Mouse (Mus musculus) MEL (cell line): ENCODE measurements around the gene Pigp. TPM values are rescaled to one million over a fixed set of nuclear protein-coding genes. Genes with fewer than 3 reads are reported as not detected.

ENCODE experiments used
- DNase-seq: peaks from one replicate; pipeline ENCODE4 v3.0.0; 2011; ENCODE audit warnings: low read depth, low spot score
- H3K27ac ChIP-seq: 2 replicates; pipeline ENCODE4 v1.5.1; 2012; ENCODE audit warnings: low read depth, mild to moderate bottlenecking, control low read depth, low read length, moderate library complexity; ENCODE audit not compliant: control insufficient read depth
- H3K27me3 ChIP-seq, 2 experiments: fragments of 150-350 bp in 1 of 2; sonication (generic) in 1 of 2; 2 replicates each; pipeline ENCODE4 v1.6.1; 2012; ENCODE audit warnings: low read length in 2 of 2, mild to moderate bottlenecking in 2 of 2, improper control_type of control experiment in 1 of 2, moderate library complexity in 1 of 2; ENCODE audit not compliant: insufficient read depth in 2 of 2, control insufficient read depth in 1 of 2
- H3K36me3 ChIP-seq, 2 experiments: 2 replicates each; pipeline ENCODE4 v1.6.1; 2012 to 2014; ENCODE audit warnings: low read length in 2 of 2, improper control_type of control experiment in 1 of 2, inconsistent platforms in 1 of 2, mild to moderate bottlenecking in 1 of 2; ENCODE audit not compliant: insufficient read depth in 2 of 2, control insufficient read depth in 1 of 2
- H3K4me1 ChIP-seq, 2 experiments: fragments of 150-350 bp in 1 of 2; sonication (generic) in 1 of 2; 2 replicates each; pipeline ENCODE4 v1.6.1; 2012; ENCODE audit warnings: low read length in 2 of 2, improper control_type of control experiment in 1 of 2, mild to moderate bottlenecking in 1 of 2; ENCODE audit not compliant: insufficient read depth in 2 of 2, control insufficient read depth in 1 of 2
- H3K4me3 ChIP-seq, 2 experiments: fragments of 150-350 bp in 1 of 2; sonication (generic) in 1 of 2; 2 replicates each; pipeline ENCODE4 v1.5.1; 2012; ENCODE audit warnings: low read depth in 2 of 2, low read length in 2 of 2, mild to moderate bottlenecking in 2 of 2, moderate library complexity in 2 of 2, control low read depth in 1 of 2, improper control_type of control experiment in 1 of 2; ENCODE audit not compliant: control insufficient read depth in 1 of 2, insufficient read depth in 1 of 2
- H3K79me2 ChIP-seq: 2 replicates; pipeline ENCODE4 v1.6.1; 2012; ENCODE audit warnings: mild to moderate bottlenecking, low read length, moderate library complexity; ENCODE audit not compliant: control insufficient read depth, poor library complexity, insufficient read depth
- H3K9ac ChIP-seq: 2 replicates; pipeline ENCODE4 v1.6.1; 2012; ENCODE audit warnings: low read depth, mild to moderate bottlenecking, control low read depth, low read length, moderate library complexity; ENCODE audit not compliant: control insufficient read depth, poor library complexity, severe bottlenecking
- H3K9me3 ChIP-seq: fragments of 150-350 bp; sonication (generic); replicated peaks from 2 replicates; pipeline ENCODE4 v1.6.1; 2012; ENCODE audit warnings: mild to moderate bottlenecking, low read length, improper control_type of control experiment, moderate library complexity; ENCODE audit not compliant: insufficient read depth
- BHLHE40 ChIP-seq: IDR thresholded peaks from 2 replicates; pipeline ENCODE4 v1.6.1; 2012; ENCODE audit warnings: low read depth, mild to moderate bottlenecking, inconsistent platforms, low read length, improper control_type of control experiment, borderline replicate concordance
- CHD1 ChIP-seq: IDR thresholded peaks from 2 replicates; pipeline ENCODE4 v1.6.1; 2012; ENCODE audit warnings: low read depth, mild to moderate bottlenecking, inconsistent platforms, low read length, improper control_type of control experiment
- CHD2 ChIP-seq: IDR thresholded peaks from 2 replicates; pipeline ENCODE4 v1.6.1; 2011; ENCODE audit warnings: low read length, improper control_type of control experiment
- E2F4 ChIP-seq: IDR thresholded peaks from 2 replicates; pipeline ENCODE4 v1.6.1; 2011; ENCODE audit warnings: low read depth, low read length, improper control_type of control experiment, borderline replicate concordance
- ELF1 ChIP-seq: IDR thresholded peaks from 2 replicates; pipeline ENCODE4 v1.6.1; 2014; ENCODE audit warnings: low read depth, mild to moderate bottlenecking, inconsistent platforms, low read length, improper control_type of control experiment, moderate library complexity
- EP300 ChIP-seq, 2 experiments: IDR thresholded peaks; 2 replicates each; pipeline ENCODE4 v1.6.1; 2011; ENCODE audit warnings: improper control_type of control experiment in 2 of 2, low read length in 2 of 2, low read depth in 1 of 2, mild to moderate bottlenecking in 1 of 2
- ETS1 ChIP-seq: IDR thresholded peaks from 2 replicates; pipeline ENCODE4 v1.6.1; 2012; ENCODE audit warnings: low read depth, mild to moderate bottlenecking, inconsistent platforms, low read length, improper control_type of control experiment, moderate library complexity
- GATA1 ChIP-seq: IDR thresholded peaks from 2 replicates; pipeline ENCODE4 v1.6.1; 2011; ENCODE audit warnings: low read depth, low read length, improper control_type of control experiment
- HCFC1 ChIP-seq: IDR thresholded peaks from 2 replicates; pipeline ENCODE4 v1.6.1; 2012; ENCODE audit warnings: low read depth, mild to moderate bottlenecking, inconsistent platforms, low read length, improper control_type of control experiment, moderate library complexity
- JUND ChIP-seq: IDR thresholded peaks from 2 replicates; pipeline ENCODE4 v1.6.1; 2011; ENCODE audit warnings: low read depth, mild to moderate bottlenecking, improper control_type of control experiment, low read length
- KAT2A ChIP-seq: conservative IDR thresholded peaks from 2 replicates; pipeline ENCODE4 v1.6.1; 2012; ENCODE audit warnings: low read depth, low read length, improper control_type of control experiment, inconsistent platforms
- MAX ChIP-seq: IDR thresholded peaks from 2 replicates; pipeline ENCODE4 v1.6.1; 2011; ENCODE audit warnings: low read length, improper control_type of control experiment
- MEF2A ChIP-seq: IDR thresholded peaks from 2 replicates; pipeline ENCODE4 v1.6.1; 2014; ENCODE audit warnings: low read depth, mild to moderate bottlenecking, inconsistent platforms, low read length, improper control_type of control experiment; ENCODE audit not compliant: poor library complexity, insufficient replicate concordance, severe bottlenecking; ENCODE audit errors: extremely low read depth
- MYB ChIP-seq: IDR thresholded peaks from 2 replicates; pipeline ENCODE4 v1.6.1; 2011; ENCODE audit warnings: mild to moderate bottlenecking, low read depth, low read length, improper control_type of control experiment
- MYC ChIP-seq: IDR thresholded peaks from 2 replicates; pipeline ENCODE4 v1.6.1; 2011; ENCODE audit warnings: low read depth, mild to moderate bottlenecking, low read length, improper control_type of control experiment, moderate library complexity
- NELFE ChIP-seq: IDR thresholded peaks from 2 replicates; pipeline ENCODE4 v1.6.1; 2011; ENCODE audit warnings: low read depth, low read length, improper control_type of control experiment
- POLR2A ChIP-seq, 2 experiments: IDR thresholded peaks; 2 replicates each; pipeline ENCODE4 v1.6.1; 2011 to 2012; ENCODE audit warnings: low read length in 2 of 2, mild to moderate bottlenecking in 2 of 2, control low read depth in 1 of 2, improper control_type of control experiment in 1 of 2, low read depth in 1 of 2, moderate library complexity in 1 of 2; ENCODE audit not compliant: control insufficient read depth in 1 of 2, insufficient read depth in 1 of 2, poor library complexity in 1 of 2
- RAD21 ChIP-seq: IDR thresholded peaks from 2 replicates; pipeline ENCODE4 v1.6.1; 2011; ENCODE audit warnings: mild to moderate bottlenecking, low read depth, low read length, improper control_type of control experiment
- SIN3A ChIP-seq: IDR thresholded peaks from 2 replicates; pipeline ENCODE4 v1.6.1; 2012; ENCODE audit warnings: low read length, improper control_type of control experiment, inconsistent platforms
- SMC3 ChIP-seq: IDR thresholded peaks from 2 replicates; pipeline ENCODE4 v1.6.1; 2011; ENCODE audit warnings: low read depth, low read length, improper control_type of control experiment
- TBP ChIP-seq: IDR thresholded peaks from 2 replicates; pipeline ENCODE4 v1.8.0; 2011; ENCODE audit warnings: low read depth, low read length, improper control_type of control experiment
- TCF12 ChIP-seq: IDR thresholded peaks from 2 replicates; pipeline ENCODE4 v1.6.1; 2014; ENCODE audit warnings: low read depth, mild to moderate bottlenecking, inconsistent platforms, low read length, improper control_type of control experiment, moderate library complexity
- UBTF ChIP-seq: IDR thresholded peaks from 2 replicates; pipeline ENCODE4 v1.6.1; 2012; ENCODE audit warnings: low read depth, mild to moderate bottlenecking, inconsistent platforms, low read length, improper control_type of control experiment, moderate library complexity, borderline replicate concordance; ENCODE audit not compliant: insufficient read depth
- USF1 ChIP-seq: IDR thresholded peaks from 2 replicates; pipeline ENCODE4 v1.6.1; 2014; ENCODE audit warnings: low read depth, mild to moderate bottlenecking, inconsistent platforms, low read length, improper control_type of control experiment, moderate library complexity
- ZC3H11A ChIP-seq: IDR thresholded peaks from 2 replicates; pipeline ENCODE4 v1.6.1; 2012; ENCODE audit warnings: low read depth, mild to moderate bottlenecking, inconsistent platforms, low read length, improper control_type of control experiment
- ZMIZ1 ChIP-seq: IDR thresholded peaks from 2 replicates; pipeline ENCODE4 v1.6.1; 2012; ENCODE audit warnings: low read depth, mild to moderate bottlenecking, inconsistent platforms, low read length, improper control_type of control experiment, moderate library complexity
- polyA plus RNA-seq, 2 experiments: library from polyadenylated mRNA; stranded (reverse) in 1 of 2; unstranded in 1 of 2; fragments of >175 nt in 1 of 2; fragments of >200 nt in 1 of 2; gene quantifications; 2 replicates each; pipeline versions ENCODE4 v1.2.1 to v1.2.4; 2012; ENCODE audit warnings: low replicate concordance in 2 of 2, low read depth in 1 of 2; ENCODE audit not compliant: insufficient read length in 2 of 2, insufficient read depth in 1 of 2, missing spikeins in 1 of 2
- total RNA-seq: library from RNA; depleted of rRNA; stranded (reverse); fragments of 300-350 nt; gene quantifications from 2 replicates; pipeline ENCODE4 v1.2.3, GENCODE M21; 2012

Pigp gene
- total and polyA plus RNA-seq, 3 experiments, result 27.1 to 47.3 TPM; not detected in 1

- H3K27ac ChIP-seq, result peak overlapping the region; percentile 87
- peak overlapping the region; percentile 29 to 36 for H3K4me3 ChIP-seq
- TF ChIP-seq USF1 (no peak), TCF12 (no peak), ETS1 (peak; percentile 18; the same call in 1 of the 2 replicates), HCFC1 (peak; percentile 65), POLR2A (IDR thresholded peaks at IDR 0.05; ENCODE audit: control insufficient read depth in 1 of 2, insufficient read depth in 1 of 2, low read depth in 1 of 2, low read length in 2 of 2, poor library complexity in 1 of 2) (peak in 1 of 2 experiments; percentile 46; a peak in 2 of 4 replicates), CHD1 (no peak), SIN3A (peak; percentile 31; the same call in 1 of the 2 replicates), GATA1 (no peak), E2F4 (no peak), ZMIZ1 (peak; percentile 94), NELFE (0 out of 2 replicates have a peak, but pooled peaks have one; percentile 17), RAD21 (no peak), BHLHE40 (no peak), TBP (peak; percentile 77), MEF2A (no peak), CHD2 (peak; percentile 34; the same call in 1 of the 2 replicates), KAT2A (no peak), SMC3 (no peak), MYC (no peak)
- peak; percentile 72 for DNase-seq
- peak overlapping the region; percentile 48 for H3K9ac ChIP-seq
- peaks cover 0 to 20% of the 10 kb centered on the region in 2 experiments; a peak in 2 of 4 replicates for H3K36me3 ChIP-seq
- no peaks in the 10 kb centered on the region for H3K79me2 ChIP-seq
- H3K4me1 ChIP-seq, result peaks cover 21 to 33% of the 10 kb centered on the region in 2 experiments
- no peaks in the 10 kb centered on the region for H3K27me3 ChIP-seq
- H3K9me3 ChIP-seq, result no peaks in the 10 kb centered on the region
These were observed 40.3 kb downstream of the Pigp start for GRCm38 (mm10) chr16:94331233-94331885.

- Histone ChIP-seq H3K9me3 (no peaks in the 10 kb centered on the region), H3K9ac (peak overlapping the region; percentile 48), H3K36me3 (peaks cover 0 to 24% of the 10 kb centered on the region in 2 experiments; a peak in 2 of 4 replicates), H3K79me2 (no peaks in the 10 kb centered on the region), H3K4me1 (peaks cover 24 to 31% of the 10 kb centered on the region in 2 experiments), H3K27me3 (no peaks in the 10 kb centered on the region), H3K4me3 (peak overlapping the region; percentile 30 to 41), H3K27ac (peak overlapping the region; percentile 87)
- DNase-seq, result peak; percentile 85
- TF ChIP-seq JUND (0 out of 2 replicates have a peak, but pooled peaks have one; percentile 52), ETS1 (peak; percentile 62; the same call in 1 of the 2 replicates), CHD1 (no peak), MEF2A (no peak), UBTF (no peak), MAX (no peak), CHD2 (no peak), E2F4 (no peak), ZC3H11A (0 out of 2 replicates have a peak, but pooled peaks have one; percentile 9), MYB (peak; percentile 69; the same call in 1 of the 2 replicates), ZMIZ1 (peak; percentile 67), BHLHE40 (no peak; the same call in 1 of the 2 replicates), TCF12 (peak; percentile 88), HCFC1 (0 out of 2 replicates have a peak, but pooled peaks have one; percentile 16), EP300 (IDR thresholded peaks at IDR 0.05; ENCODE audit: low read depth in 1 of 2, low read length in 2 of 2) (peak; percentile 85 to 88), KAT2A (no peak), SMC3 (0 out of 2 replicates have a peak, but pooled peaks have one; percentile 10), POLR2A (IDR thresholded peaks at IDR 0.05; ENCODE audit: control insufficient read depth in 1 of 2, insufficient read depth in 1 of 2, low read depth in 1 of 2, low read length in 2 of 2, poor library complexity in 1 of 2) (peak in 1 of 2 experiments; percentile 33; a peak in 1 of 4 replicates), ELF1 (no peak), MYC (peak; percentile 25; the same call in 1 of the 2 replicates), GATA1 (peak; percentile 72), NELFE (peak; percentile 42; the same call in 1 of the 2 replicates)
These were observed 41.2 kb downstream of the Pigp start for GRCm38 (mm10) chr16:94330429-94330828.
